Mouse (Mus musculus) sigmoid colon, adult 10 weeks (tissue): Measurements from ENCODE around the gene Lhx1. TPM values are rescaled to one million over a fixed set of nuclear protein-coding genes. Genes with fewer than 3 reads are reported as not detected.

ENCODE experiments used
- polyA plus RNA-seq: library from polyadenylated mRNA; stranded (reverse); fragments of 350-450 nt; fragmentation: Illumina TruSeq; extraction: RNeasy Lipid Tissue Mini Kit (QIAGEN cat#74804); gene quantifications from one replicate; pipeline ENCODE4 v1.2.3, GENCODE M21; 2014; ENCODE audit warnings: low read depth, low replicate concordance

The Lhx1 gene
- polyA plus RNA-seq, result not detected

DNA sequence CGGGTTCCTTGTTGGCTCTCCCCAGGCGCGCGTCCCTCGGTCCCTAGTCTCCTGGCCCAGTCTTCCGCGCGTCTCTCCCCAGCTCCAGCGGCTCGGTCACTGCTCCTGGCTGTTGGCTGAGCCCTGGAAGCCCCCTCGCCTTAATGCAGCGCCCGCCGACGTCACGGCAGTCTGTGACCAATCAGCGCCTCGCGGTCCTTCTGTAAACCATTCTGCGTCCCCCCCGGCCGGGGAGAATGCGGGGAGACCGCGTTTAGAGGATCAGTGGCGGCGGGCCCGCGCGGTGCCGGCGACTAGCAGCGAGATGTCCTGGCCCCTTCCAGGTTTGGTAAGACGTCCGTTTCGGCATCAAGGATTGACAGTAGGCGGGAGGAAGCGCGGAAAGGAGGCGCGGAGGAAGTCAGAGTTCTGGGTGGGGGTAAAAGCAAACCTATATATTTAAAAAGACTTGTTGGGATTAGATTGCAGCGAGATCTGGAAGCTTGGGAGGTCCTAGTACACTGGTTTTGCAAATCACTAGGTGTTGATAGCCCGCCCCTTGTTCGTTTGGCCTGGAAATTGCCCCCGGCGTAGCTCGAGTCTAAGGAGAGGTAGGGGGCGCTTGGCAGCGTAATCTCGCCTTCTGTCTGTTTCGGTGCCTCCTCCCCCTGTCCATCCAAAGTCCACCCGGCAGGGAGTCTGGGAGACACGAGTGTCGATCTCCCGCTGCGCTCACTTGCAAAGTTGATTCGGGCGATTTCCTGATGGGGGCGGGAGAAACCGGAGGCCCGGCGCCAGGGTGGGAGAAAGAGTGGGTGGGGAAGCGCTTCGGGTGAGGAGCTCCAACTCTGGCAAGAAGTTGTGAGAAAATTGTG lies at the start of gene Lhx1:
Lhx1 (minus strand) TSS at position 115 of the 854 bp plus-strand sequence.

DNA sequence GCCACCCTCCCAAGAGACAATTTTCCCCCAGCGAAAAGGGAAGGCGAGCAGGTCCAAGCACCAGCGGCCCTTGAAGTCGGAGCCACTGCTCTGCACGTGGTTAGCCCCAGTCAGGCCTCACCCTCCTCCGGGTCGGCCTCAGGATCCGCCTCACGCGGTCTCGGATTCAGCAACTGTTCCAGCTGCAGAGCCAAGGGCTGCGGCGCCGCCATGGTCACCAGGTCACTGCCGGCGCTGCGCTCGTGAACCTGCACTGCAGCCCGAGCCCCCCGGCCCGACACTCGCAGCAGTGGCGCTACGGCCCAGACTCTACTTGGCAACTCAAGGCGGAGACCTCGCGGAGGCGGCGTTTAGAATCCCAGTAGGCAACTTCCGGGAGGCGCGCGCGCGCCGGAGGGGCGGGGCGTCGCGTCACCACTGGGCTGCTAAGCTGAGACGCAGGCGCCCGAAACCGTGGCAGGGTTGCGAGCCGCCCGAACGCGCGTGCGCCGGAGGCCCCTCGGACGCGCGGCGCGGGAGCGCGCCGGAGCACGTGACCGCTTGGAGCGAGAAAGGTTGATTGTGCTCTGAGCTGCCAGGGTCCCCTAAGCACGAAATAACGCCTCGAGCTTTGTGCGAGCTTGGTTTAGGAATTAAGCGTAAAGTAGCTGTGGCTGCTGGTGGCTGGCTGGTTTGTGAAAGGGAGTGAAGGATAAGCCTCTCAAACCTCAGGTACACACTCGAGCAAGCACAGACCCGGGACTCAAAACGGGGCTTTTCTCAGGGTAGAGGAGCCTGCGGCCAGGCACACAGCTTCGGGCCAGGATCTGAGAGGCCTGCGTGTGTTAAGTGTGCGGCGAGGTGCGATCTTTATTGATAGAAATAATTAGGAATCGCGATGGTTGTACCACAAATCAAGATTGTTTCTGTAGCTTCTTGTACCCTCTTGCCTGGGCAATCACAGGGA lies 11.9 kb downstream of the Lhx1 start, which contains the start of gene Aatf:
Aatf (minus strand) TSS at position 352 of the 946 bp plus-strand sequence.

Other genes starting within 250 kb of the Lhx1 start
- 22.2 TPM for gene Aatf, start 12.0 kb downstream of the Lhx1 start, polyA plus RNA-seq